Mouse (Mus musculus) kidney, adult 18-20 months (tissue): Measurements from ENCODE around the gene Plin2.
"Not testable (repeated sequence)": the region's sequence is repeated elsewhere in the genome, so short reads cannot be mapped to it uniquely, and the experiment has no call there.

Experiments used
- DNase-seq: peaks from one replicate; pipeline ENCODE4 v3.0.0; 2021

Plin2 gene

DNA sequence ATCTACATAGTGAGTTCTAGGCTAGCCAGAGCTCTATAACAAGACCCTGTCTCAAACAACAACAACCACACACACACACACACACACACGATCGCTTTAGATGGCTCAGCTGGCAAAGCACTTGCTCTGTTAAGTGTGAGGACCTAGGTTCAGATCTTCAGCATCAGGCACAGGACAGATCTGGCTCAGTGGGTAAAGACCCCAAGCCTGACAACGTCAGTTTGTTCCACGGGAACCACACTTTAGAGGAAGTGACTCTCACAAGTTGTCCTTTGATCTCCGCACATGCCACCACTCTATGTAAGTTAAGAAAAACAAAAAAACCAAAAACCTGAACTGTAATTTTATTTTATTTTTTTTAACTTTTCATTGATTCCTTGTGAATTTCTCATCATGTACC is 13.4 kb upstream of the Plin2 start:
- DNase-seq = no peak

GRCm38 (mm10) chr4:86681846-86682245 is 12.0 kb upstream of the Plin2 start:
- DNase-seq = no peak

- no peak for DNase-seq
Measured at GRCm38 (mm10) chr4:86681421-86681820, 11.6 kb upstream of the Plin2 start.

- DNase-seq = no peak
Measured at GRCm38 (mm10) chr4:86679686-86680085, 9.8 kb upstream of the Plin2 start.

GRCm38 (mm10) chr4:86676756-86677155 is 6.9 kb upstream of the Plin2 start:
- DNase-seq = no peak

DNA sequence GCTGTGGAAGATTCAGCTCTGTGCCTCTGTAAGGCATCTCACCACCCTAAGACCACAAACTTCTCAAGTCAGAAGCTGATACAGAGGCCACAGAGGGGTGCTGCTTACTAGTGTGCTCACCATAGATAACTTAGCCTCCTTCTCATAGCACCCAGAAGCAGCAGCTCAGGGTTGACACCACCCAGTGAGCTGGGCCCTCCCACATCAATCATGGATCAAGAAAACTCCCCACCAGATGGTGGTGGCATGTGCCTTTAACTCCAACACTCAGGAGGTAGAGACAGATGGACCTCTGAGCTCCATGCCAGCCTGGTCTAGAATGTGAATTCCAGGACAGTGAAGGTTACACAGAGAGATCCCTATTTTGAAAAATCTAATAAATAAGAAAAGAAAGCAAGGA is 4.9 kb upstream of the Plin2 start:
- DNase-seq = not testable (repeated sequence)

DNA sequence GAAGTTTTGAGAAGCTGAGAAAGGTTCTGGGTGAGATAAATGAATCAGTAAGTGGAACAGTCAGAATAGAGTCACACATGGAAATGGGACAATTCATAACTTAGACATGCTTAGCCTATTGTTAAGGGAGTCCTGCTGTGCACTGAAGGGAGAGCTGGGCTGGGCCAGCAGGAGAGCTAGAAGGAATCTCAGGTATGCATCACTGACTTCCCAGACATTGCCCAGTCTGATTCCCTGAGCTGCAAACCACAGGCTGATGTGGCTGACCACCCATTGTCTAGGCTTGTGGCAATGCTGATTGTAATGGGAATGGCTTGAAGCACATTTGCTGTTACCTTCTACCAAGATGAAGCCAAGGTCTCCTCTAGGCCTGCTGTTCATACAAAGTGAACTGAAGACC is 4.3 kb upstream of the Plin2 start:
- not testable (repeated sequence) for DNase-seq

DNA sequence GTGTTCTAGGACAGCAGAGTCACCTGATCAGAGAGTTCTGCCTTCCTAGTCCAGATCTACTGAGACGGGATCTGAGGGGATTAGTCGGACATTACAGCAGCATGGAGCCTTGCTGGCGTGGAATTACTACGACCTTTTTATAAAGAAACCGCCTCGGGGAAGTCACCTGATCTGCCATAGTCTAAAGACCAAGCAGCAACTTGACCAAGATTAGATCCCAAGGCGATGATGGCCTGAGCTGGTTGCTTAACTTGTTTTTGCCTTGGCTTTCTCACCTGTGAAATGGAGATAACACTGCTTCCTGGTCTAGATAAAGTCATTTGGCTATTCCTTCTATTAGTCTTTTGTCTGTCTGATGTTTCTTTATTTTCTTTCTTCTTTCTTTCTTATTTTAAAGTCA is 2.6 kb upstream of the Plin2 start:
- DNase-seq = no peak

DNA sequence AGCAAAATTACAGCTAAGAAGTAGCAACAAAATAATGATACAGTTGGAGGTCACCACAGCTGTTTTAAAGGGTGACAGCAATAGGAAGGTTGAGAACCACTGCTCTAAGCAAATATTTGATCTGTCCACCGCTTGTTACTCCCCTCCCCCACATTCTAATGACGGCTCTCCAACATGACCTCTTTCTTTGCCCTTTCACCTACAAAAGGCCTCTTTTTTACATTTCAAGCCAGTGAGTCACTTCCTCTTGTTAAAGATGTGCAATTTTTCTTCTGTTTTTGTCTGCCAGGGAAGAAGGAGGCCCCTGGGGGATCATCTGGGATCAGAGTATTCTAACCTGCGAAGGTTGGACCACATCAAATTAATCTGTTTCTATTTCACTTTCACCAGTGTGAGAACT is 1.9 kb upstream of the Plin2 start:
- DNase-seq = no peak

- DNase-seq = peak; percentile 22
Measured at GRCm38 (mm10) chr4:86670582-86671306, 884 bp upstream of the Plin2 start.

DNA sequence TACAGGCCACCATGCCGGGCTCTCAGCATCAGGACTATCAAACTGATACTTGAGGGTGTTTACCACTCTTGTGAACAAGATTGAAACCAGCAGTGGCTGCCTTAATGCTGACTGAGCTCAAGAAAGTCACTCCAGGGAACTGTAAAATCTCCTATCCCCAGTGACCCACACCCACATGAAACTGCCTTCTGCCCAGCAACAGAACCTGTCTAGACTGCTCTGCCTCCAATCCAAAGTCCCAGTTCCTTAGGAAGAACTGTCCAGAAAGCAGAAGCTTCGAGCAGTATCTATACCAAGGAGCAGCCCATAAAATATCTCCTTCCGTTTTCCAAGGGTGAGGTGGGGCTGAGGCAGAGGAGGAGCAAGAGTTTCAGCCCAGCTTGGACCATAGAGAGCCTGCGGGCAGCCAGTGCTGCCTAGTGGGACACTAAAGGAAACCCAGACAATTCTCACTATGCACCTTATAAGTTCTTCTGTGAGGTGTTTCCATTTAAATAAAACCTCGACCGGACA is 563 bp downstream of the Plin2 start:
- DNase-seq = peak; percentile 57

DNA sequence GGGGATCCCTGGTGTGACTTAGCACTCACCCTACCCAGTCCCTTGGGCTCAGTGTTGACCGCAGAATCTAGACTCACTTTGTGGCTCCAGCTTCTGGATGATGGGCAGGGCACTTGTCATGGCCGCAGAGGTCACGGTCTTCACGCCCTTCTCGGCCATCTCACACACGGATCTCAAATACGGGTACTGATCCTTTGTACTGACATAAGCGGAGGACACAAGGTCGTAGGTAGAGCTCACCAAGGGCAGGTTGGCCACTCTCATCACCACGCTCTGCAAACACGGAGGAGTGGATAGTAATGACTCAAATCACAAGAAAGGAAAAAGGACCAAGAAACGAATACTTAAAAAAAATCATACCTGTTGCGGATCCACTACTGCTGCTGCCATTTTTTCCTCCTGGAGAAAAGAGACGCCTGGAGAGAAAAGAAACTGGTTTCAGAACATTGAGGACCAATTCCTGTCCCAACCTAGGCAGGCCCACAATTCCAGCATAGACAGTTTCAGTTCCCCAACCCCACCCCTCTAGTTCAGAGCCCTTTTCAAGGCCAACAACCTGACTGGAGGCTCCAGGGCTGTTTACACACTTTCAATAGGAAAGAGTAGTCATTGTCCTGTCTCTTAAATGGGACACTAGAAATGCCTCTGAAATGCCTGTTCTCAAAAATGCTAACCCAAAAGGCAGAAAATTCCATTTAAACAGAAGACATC is 1.4 kb downstream of the Plin2 start:
- DNase-seq = no peak

DNA sequence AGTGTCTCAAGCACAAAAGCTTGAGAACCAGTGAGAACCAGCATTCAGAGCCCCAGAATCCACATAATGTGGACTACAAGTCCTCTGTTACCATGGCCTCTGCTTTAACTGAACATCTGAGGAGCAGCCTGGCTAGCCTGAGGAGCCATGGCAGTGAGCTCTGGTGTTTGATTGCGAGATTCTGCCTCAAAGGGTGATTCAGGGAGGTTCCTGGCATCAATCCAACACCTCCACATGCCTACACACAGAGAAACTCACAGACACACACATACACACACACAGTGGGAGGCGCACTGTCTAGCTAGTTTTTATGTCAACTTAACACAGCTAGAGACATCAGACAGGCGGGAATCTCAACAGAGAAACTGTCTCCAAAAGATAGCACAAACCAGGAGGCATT is 4.3 kb downstream of the Plin2 start:
- DNase-seq = no peak

GRCm38 (mm10) chr4:86663919-86664318 is 5.9 kb downstream of the Plin2 start:
- DNase-seq = no peak

GRCm38 (mm10) chr4:86657176-86657575 is 12.7 kb downstream of the Plin2 start:
- DNase-seq = no peak

GRCm38 (mm10) chr4:86656410-86656809 is 13.4 kb downstream of the Plin2 start:
- not testable (repeated sequence) for DNase-seq

DNA sequence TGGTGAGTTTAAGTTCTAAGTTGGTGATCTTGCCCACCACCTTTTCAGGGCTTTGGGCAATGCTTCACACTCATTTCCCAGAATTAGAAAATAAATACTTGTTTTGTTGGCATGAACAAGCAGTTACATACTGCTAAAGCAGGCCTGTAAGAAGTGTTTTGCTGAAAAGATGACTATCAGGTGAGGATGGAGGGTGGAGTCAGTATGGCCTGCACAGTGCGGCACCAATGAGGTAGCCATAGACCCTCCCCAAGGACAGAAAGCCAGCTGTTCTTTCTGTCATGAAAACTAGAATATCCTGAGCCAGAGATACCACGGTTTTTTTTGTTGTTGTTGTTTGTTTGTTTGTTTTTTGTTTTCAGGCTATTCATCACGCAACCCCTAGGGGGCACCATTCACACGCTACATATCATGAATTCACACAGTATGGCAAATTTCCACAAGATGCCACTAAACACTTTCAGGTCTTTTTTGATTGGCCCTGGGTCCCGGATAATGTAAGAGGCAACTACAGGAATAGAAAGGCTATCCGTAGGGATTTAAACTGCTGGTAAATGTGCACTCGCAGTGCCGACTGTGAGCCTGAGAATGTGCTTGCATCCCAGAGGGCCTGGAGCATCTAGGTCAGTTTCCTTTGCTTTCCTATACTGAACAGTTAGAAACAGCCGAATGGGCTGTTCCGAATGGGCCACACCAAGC is 18.0 kb downstream of the Plin2 start:
- peak; percentile 31 for DNase-seq

DNA sequence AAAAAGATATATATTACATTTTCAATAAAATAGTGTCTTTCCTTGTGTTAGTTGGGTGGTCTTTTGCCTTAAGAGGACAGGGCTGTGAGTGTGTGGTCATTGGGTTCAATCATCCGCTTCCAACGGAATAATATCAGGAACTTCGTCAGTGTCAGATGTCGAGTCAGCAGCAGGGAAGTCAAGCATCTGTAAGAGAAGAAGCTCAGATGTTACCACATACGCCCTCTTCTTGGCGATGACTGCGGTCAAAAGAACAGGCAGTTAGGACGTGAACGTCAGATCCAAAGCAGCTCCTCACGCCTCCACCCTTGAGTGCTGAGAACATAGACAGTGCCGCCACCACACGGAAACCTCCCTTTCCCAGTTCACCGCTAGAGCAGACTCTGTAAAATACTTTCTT is 21.5 kb downstream of the Plin2 start:
- DNase-seq = not testable (repeated sequence)

GRCm38 (mm10) chr4:86637561-86637960 is 32.3 kb downstream of the Plin2 start:
- not testable (repeated sequence) for DNase-seq

DNA sequence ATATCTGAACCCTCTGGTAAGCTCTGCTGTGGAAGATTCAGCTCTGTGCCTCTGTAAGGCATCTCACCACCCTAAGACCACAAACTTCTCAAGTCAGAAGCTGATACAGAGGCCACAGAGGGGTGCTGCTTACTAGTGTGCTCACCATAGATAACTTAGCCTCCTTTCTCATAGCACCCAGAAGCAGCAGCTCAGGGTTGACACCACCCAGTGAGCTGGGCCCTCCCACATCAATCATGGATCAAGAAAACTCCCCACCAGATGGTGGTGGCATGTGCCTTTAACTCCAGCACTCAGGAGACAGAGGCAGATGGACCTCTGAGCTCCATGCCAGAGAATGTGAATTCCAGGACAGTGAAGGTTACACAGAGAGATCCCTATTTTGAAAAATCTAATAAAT is 35.0 kb downstream of the Plin2 start:
- DNase-seq = not testable (repeated sequence)

GRCm38 (mm10) chr4:86634312-86634711 is 35.5 kb downstream of the Plin2 start:
- not testable (repeated sequence) for DNase-seq

DNA sequence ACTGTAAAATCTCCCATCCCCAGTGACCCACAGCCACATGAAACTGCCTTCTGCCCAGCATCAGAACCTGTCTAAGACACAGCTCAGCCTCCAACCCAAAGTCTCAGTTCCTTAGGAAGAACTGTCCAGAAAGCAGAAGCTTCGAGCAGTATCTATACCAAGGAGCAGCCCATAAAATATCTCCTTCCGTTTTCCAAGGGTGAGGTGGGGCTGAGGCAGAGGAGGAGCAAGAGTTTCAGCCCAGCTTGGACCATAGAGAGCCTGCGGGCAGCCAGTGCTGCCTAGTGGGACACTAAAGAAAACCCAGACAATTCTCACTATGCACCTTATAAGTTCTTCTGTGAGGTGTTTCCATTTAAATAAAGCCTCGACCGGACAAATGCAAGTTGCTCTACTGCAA is 37.3 kb downstream of the Plin2 start:
- not testable (repeated sequence) for DNase-seq

DNA sequence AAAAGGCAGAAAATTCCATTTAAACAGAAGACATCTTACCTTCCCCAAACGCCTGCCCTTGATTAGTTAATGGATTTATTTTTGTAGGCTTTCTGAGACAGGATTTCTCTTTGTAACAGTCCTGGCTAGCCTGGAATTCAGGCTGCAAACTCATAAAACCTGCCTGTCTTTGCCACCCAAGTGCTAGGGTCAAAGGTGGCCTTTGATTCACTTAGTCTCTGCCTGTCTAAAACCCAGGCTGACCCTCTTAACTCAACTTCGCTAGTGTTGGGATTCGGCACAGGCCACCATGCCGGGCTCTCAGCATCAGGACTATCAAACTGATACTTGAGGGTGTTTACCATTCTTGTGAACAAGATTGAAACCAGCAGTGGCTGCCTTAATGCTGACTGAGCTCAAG is 38.0 kb downstream of the Plin2 start:
- no peak for DNase-seq

- not testable (repeated sequence) for DNase-seq
Measured at GRCm38 (mm10) chr4:86626496-86626895, 43.4 kb downstream of the Plin2 start.
